Comparison of ENCODE assay signal across 19 mouse cellular contexts in genomic region chr9:97679878-97680277, GRCm38 (mm10).
"Had no signal": no experiment of that assay in that cellular context is flagged by ENCODE, and none has a peak within 500 bp of the region (broad histone marks: within the 10 kb centered on the region; RNA-seq: fewer than 3 reads in every experiment).

No protein-coding gene starts in this region.

- H3K4me2 ChIP-seq: limb, embryonic 13.5 days; liver, embryonic 12.5 days; liver, embryonic 15.5 days; midbrain, embryonic 12.5 days; midbrain, embryonic 15.5 days; neural tube, embryonic 12.5 days; neural tube, embryonic 15.5 days; stomach, embryonic 15.5 days had no signal

- ATAC-seq: intestine, embryonic 16.5 days; liver, embryonic 12.5 days; midbrain, embryonic 15.5 days had no signal

- H3K4me1 ChIP-seq: limb, embryonic 10.5 days; limb, embryonic 13.5 days; liver, embryonic 12.5 days; liver, embryonic 15.5 days; midbrain, embryonic 15.5 days; neural tube, embryonic 12.5 days; neural tube, embryonic 15.5 days; stomach, embryonic 15.5 days had no signal

- H3K9me3 ChIP-seq: limb, embryonic 10.5 days; limb, embryonic 13.5 days; liver, embryonic 12.5 days; liver, embryonic 15.5 days; midbrain, embryonic 12.5 days; midbrain, embryonic 15.5 days; neural tube, embryonic 12.5 days; neural tube, embryonic 15.5 days; stomach, embryonic 15.5 days had no signal

- DNase-seq: kidney, adult 18-20 months; kidney, adult 9 months; kidney, postnatal 14 days; kidney, postnatal 4 days; liver; right cerebral cortex, postnatal 14 days; right cerebral cortex, postnatal 4 days; thymus, postnatal 36 days had no signal

- H3K27me3 ChIP-seq: limb, embryonic 13.5 days; liver, embryonic 12.5 days; liver, embryonic 15.5 days; midbrain, embryonic 15.5 days; neural tube, embryonic 12.5 days; neural tube, embryonic 15.5 days; stomach, embryonic 15.5 days had no signal

- H3K4me3 ChIP-seq: limb, embryonic 10.5 days; limb, embryonic 13.5 days; liver, embryonic 12.5 days; liver, embryonic 15.5 days; midbrain, embryonic 12.5 days; midbrain, embryonic 15.5 days; neural tube, embryonic 12.5 days; neural tube, embryonic 15.5 days; stomach, embryonic 15.5 days had no signal

- H3K36me3 ChIP-seq: limb, embryonic 10.5 days; limb, embryonic 13.5 days; liver, embryonic 12.5 days; liver, embryonic 15.5 days; midbrain, embryonic 12.5 days; midbrain, embryonic 15.5 days; neural tube, embryonic 12.5 days; neural tube, embryonic 15.5 days; stomach, embryonic 15.5 days had no signal

- H3K27ac ChIP-seq: limb, embryonic 10.5 days; limb, embryonic 13.5 days; liver, embryonic 12.5 days; liver, embryonic 15.5 days; macrophage; midbrain, embryonic 12.5 days; midbrain, embryonic 15.5 days; neural tube, embryonic 12.5 days; neural tube, embryonic 15.5 days; stomach, embryonic 15.5 days had no signal

- H3K9ac ChIP-seq: limb, embryonic 13.5 days; liver, embryonic 12.5 days; liver, embryonic 15.5 days; midbrain, embryonic 12.5 days; midbrain, embryonic 15.5 days; neural tube, embryonic 12.5 days; neural tube, embryonic 15.5 days; stomach, embryonic 15.5 days had no signal
